Mouse (Mus musculus) liver, embryonic 12.5 days (tissue): ENCODE measurements around the gene Zfp341. TPM values are rescaled to one million over a fixed set of nuclear protein-coding genes. Genes with fewer than 3 reads are reported as not detected.

Experiments used
- ATAC-seq: fragments of 200-750 bp; cut with Nextera tagmentation; 2 replicates; pipeline ENCODE4 v1.8.0; 2017; ENCODE audit warnings: moderate number of reproducible peaks, mild to moderate bottlenecking, moderate library complexity
- H3K27ac ChIP-seq: fragments of 300-500 bp; sonication (generic); 2 replicates; pipeline ENCODE4 v1.5.1; 2016; ENCODE audit warnings: mild to moderate bottlenecking
- H3K27me3 ChIP-seq: fragments of 300-500 bp; sonication (generic); replicated peaks from 2 replicates; pipeline ENCODE4 v1.6.1; 2016; ENCODE audit warnings: mild to moderate bottlenecking, moderate library complexity
- H3K36me3 ChIP-seq: fragments of 300-500 bp; sonication (generic); 2 replicates; pipeline ENCODE4 v1.6.1; 2016; ENCODE audit warnings: mild to moderate bottlenecking, moderate library complexity
- H3K4me1 ChIP-seq: fragments of 300-500 bp; sonication (generic); 2 replicates; pipeline ENCODE4 v1.6.1; 2016
- H3K4me2 ChIP-seq: fragments of 300-500 bp; sonication (generic); 2 replicates; pipeline ENCODE4 v1.6.1; 2016; ENCODE audit warnings: mild to moderate bottlenecking, moderate library complexity
- H3K4me3 ChIP-seq: fragments of 300-500 bp; sonication (generic); 2 replicates; pipeline ENCODE4 v1.5.1; 2016; ENCODE audit warnings: mild to moderate bottlenecking, moderate library complexity
- H3K9ac ChIP-seq: fragments of 300-500 bp; sonication (generic); 2 replicates; pipeline ENCODE4 v1.6.1; 2016; ENCODE audit warnings: mild to moderate bottlenecking, moderate library complexity
- H3K9me3 ChIP-seq: fragments of 300-500 bp; sonication (generic); replicated peaks from 2 replicates; pipeline ENCODE4 v1.6.1; 2016; ENCODE audit warnings: mild to moderate bottlenecking, moderate library complexity
- WGBS: fragments of 180-500 bp; shearing (Covaris S2); methylation state at CpG from one replicate; pipeline ENCODE4 v1.1.7; 2016; ENCODE audit not compliant: insufficient replicate concordance; 5-methylcytosine and 5-hydroxymethylcytosine counted together
- polyA plus RNA-seq: library from polyadenylated mRNA; unstranded; fragments of >200 nt; fragmentation: Nextera tagmentation; extraction: Ambion mirVana; gene quantifications from 2 replicates; pipeline ENCODE4 v1.2.1, GENCODE M21; 2016

Zfp341 gene
- polyA plus RNA-seq, result 2.2 TPM in 2 replicates

- H3K4me2 ChIP-seq, result peak within 1 kb of the TSS; percentile 95
- H3K9ac ChIP-seq, result peak within 1 kb of the TSS; percentile 88
- peak within 1 kb of the TSS; percentile 73 for H3K4me3 ChIP-seq
- peak; percentile 88 for ATAC-seq
- peaks cover 72% of the 10 kb centered on the region for H3K4me1 ChIP-seq
- peak within 1 kb of the TSS; percentile 98 for H3K27ac ChIP-seq
- no peaks in the 10 kb centered on the region for H3K36me3 ChIP-seq
- no peaks in the 10 kb centered on the region for H3K9me3 ChIP-seq
- H3K27me3 ChIP-seq, result 0 out of 2 replicates have a peak, but pooled peaks cover 2% of the 10 kb centered on the region
- under 1% methylated on average over 80 of the region's 98 CpGs for WGBS
These were observed at the start of gene Zfp341, which contains the start of gene 4930519P11Rik for GRCm38 (mm10) chr2:154613118-154614115. Zfp341 (plus strand) TSS chr2:154613297. 4930519P11Rik (minus strand) TSS chr2:154613437.

- Histone ChIP-seq H3K36me3 (peaks cover 72% of the 10 kb centered on the region), H3K27me3 (no peaks in the 10 kb centered on the region), H3K9me3 (no peaks in the 10 kb centered on the region), H3K4me3 (no peak overlapping the region), H3K9ac (no peak overlapping the region), H3K4me1 (peaks cover 54% of the 10 kb centered on the region), H3K27ac (peak overlapping the region; percentile 9; the same call in 1 of the 2 replicates), H3K4me2 (no peak overlapping the region)
- WGBS, result 94% methylated on average over 21 of the region's 22 CpGs
- ATAC-seq, result no peak
These were observed 49.4 kb upstream of the Zfp341 start for GRCm38 (mm10) chr2:154563612-154564170.

GRCm38 (mm10) chr2:154565562-154565961 is 47.5 kb upstream of the Zfp341 start:
- H3K9ac ChIP-seq, result no peak overlapping the region
- no peaks in the 10 kb centered on the region for H3K9me3 ChIP-seq
- H3K27me3 ChIP-seq, result no peaks in the 10 kb centered on the region
- H3K4me1 ChIP-seq, result peaks cover 50% of the 10 kb centered on the region
- H3K4me3 ChIP-seq, result no peak overlapping the region
- WGBS, result 88% methylated on average over 3 of the region's 3 CpGs
- H3K27ac ChIP-seq, result peak overlapping the region; percentile 4; the same call in 1 of the 2 replicates
- H3K36me3 ChIP-seq, result peaks cover 61% of the 10 kb centered on the region
- ATAC-seq, result no peak
- no peak overlapping the region; the same call in 1 of the 2 replicates for H3K4me2 ChIP-seq

GRCm38 (mm10) chr2:154566641-154567040 is 46.5 kb upstream of the Zfp341 start:
- Histone ChIP-seq H3K36me3 (peaks cover 50% of the 10 kb centered on the region), H3K4me3 (no peak overlapping the region), H3K27me3 (no peaks in the 10 kb centered on the region), H3K4me2 (peak overlapping the region; percentile 21; the same call in 1 of the 2 replicates), H3K4me1 (peaks cover 60% of the 10 kb centered on the region), H3K27ac (no peak overlapping the region), H3K9me3 (no peaks in the 10 kb centered on the region), H3K9ac (no peak overlapping the region)
- ATAC-seq, result no peak
- 78% methylated on average over 8 of the region's 8 CpGs for WGBS

GRCm38 (mm10) chr2:154567766-154568165 is 45.3 kb upstream of the Zfp341 start:
- peak overlapping the region; percentile 86 for H3K4me3 ChIP-seq
- peak overlapping the region; percentile 87 for H3K9ac ChIP-seq
- ATAC-seq, result no peak
- H3K4me2 ChIP-seq, result peak overlapping the region; percentile 81
- H3K27me3 ChIP-seq, result no peaks in the 10 kb centered on the region
- peaks cover 63% of the 10 kb centered on the region for H3K4me1 ChIP-seq
- no peaks in the 10 kb centered on the region for H3K9me3 ChIP-seq
- peaks cover 39% of the 10 kb centered on the region for H3K36me3 ChIP-seq
- 64% methylated on average over 2 of the region's 2 CpGs for WGBS
- H3K27ac ChIP-seq, result peak overlapping the region; percentile 91

GRCm38 (mm10) chr2:154568329-154569070 is 44.6 kb upstream of the Zfp341 start:
- Histone ChIP-seq H3K36me3 (peaks cover 31% of the 10 kb centered on the region), H3K4me2 (peak overlapping the region; percentile 81), H3K27me3 (no peaks in the 10 kb centered on the region), H3K27ac (peak overlapping the region; percentile 91), H3K4me1 (peaks cover 63% of the 10 kb centered on the region), H3K9ac (peak overlapping the region; percentile 87), H3K9me3 (no peaks in the 10 kb centered on the region), H3K4me3 (peak overlapping the region; percentile 86)
- ATAC-seq, result no peak
- 17% methylated on average over 10 of the region's 10 CpGs for WGBS

- WGBS, result under 1% methylated on average over 53 of the region's 70 CpGs
- H3K27me3 ChIP-seq, result no peaks in the 10 kb centered on the region
- peaks cover 24% of the 10 kb centered on the region for H3K36me3 ChIP-seq
- peak overlapping the region; percentile 81 for H3K4me2 ChIP-seq
- H3K4me3 ChIP-seq, result peak overlapping the region; percentile 86
- H3K9me3 ChIP-seq, result no peaks in the 10 kb centered on the region
- ATAC-seq, result peak; percentile 80
- H3K9ac ChIP-seq, result peak overlapping the region; percentile 87
- H3K27ac ChIP-seq, result peak overlapping the region; percentile 91
- peaks cover 63% of the 10 kb centered on the region for H3K4me1 ChIP-seq
These were observed 43.9 kb upstream of the Zfp341 start for GRCm38 (mm10) chr2:154569071-154569748.

- H3K4me1 ChIP-seq, result peaks cover 61% of the 10 kb centered on the region
- H3K9me3 ChIP-seq, result no peaks in the 10 kb centered on the region
- H3K27me3 ChIP-seq, result no peaks in the 10 kb centered on the region
- H3K9ac ChIP-seq, result peak within 1 kb of the TSS; percentile 87
- peak; percentile 96 for ATAC-seq
- peak within 1 kb of the TSS; percentile 86 for H3K4me3 ChIP-seq
- peak within 1 kb of the TSS; percentile 91 for H3K27ac ChIP-seq
- peak within 1 kb of the TSS; percentile 81 for H3K4me2 ChIP-seq
- H3K36me3 ChIP-seq, result peaks cover 18% of the 10 kb centered on the region
- 0% methylated on average over 43 of the region's 44 CpGs for WGBS
These were observed 43.2 kb upstream of the Zfp341 start, which contains the start of gene E2f1 for GRCm38 (mm10) chr2:154569836-154570286. E2f1 (minus strand) TSS chr2:154569892.

GRCm38 (mm10) chr2:154570666-154571065 is 42.4 kb upstream of the Zfp341 start:
- ATAC-seq, result no peak
- Histone ChIP-seq H3K4me2 (peak overlapping the region; percentile 81), H3K4me3 (peak overlapping the region; percentile 86), H3K27me3 (no peaks in the 10 kb centered on the region), H3K9me3 (no peaks in the 10 kb centered on the region), H3K4me1 (peaks cover 52% of the 10 kb centered on the region), H3K27ac (peak overlapping the region; percentile 62), H3K36me3 (peaks cover 10% of the 10 kb centered on the region; the same call in 1 of the 2 replicates), H3K9ac (peak overlapping the region; percentile 68)
- WGBS, result 35% methylated on average over 4 of the region's 4 CpGs

- H3K27ac ChIP-seq, result 0 out of 2 replicates have a peak overlapping the region, but pooled peaks have one; percentile 62
- peaks cover 48% of the 10 kb centered on the region for H3K4me1 ChIP-seq
- 46% methylated on average over 4 of the region's 4 CpGs for WGBS
- no peaks in the 10 kb centered on the region for H3K27me3 ChIP-seq
- peak overlapping the region; percentile 68; the same call in 1 of the 2 replicates for H3K9ac ChIP-seq
- H3K9me3 ChIP-seq, result no peaks in the 10 kb centered on the region
- ATAC-seq, result no peak
- peak overlapping the region; percentile 81; the same call in 1 of the 2 replicates for H3K4me2 ChIP-seq
- H3K36me3 ChIP-seq, result peaks cover 4% of the 10 kb centered on the region; the same call in 1 of the 2 replicates
- H3K4me3 ChIP-seq, result no peak overlapping the region
These were observed 41.8 kb upstream of the Zfp341 start for GRCm38 (mm10) chr2:154571266-154571665.
